Mouse (Mus musculus) liver, adult 2 months (tissue): ENCODE measurements around the gene Bod1l.

Source experiments
- CTCF ChIP-seq: fragments of 200-500 bp; IDR thresholded peaks from 2 replicates; pipeline ENCODE4 v1.5.1; 2011; ENCODE audit warnings: low read depth, low read length, control low read depth
- POLR2A ChIP-seq: fragments of 200-500 bp; IDR thresholded peaks from 2 replicates; pipeline ENCODE4 v1.6.1; 2011; ENCODE audit warnings: low read length, control low read depth; ENCODE audit not compliant: insufficient read depth; ENCODE audit errors: extremely low read depth

DNA sequence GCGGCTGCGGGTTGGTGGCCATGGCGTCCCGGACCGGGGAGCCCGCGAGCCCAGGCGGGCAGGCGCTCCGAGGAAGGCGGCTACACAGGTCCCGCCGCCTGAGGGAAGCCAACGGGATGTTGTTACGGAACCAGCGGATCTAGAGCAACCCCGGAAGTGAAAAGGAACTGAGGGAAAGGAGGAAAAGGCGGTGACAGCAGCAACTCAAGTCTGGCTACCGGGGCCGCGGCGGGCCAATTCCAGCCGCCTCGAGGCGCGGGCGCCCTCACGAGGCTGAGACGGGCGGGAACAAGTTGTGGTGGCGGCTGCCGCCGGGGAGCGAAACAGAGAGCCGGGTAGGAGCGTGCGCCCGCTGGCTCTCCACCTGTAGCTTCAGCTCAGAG, at the start of gene Bod1l:
- peak; percentile 45; the same call in 1 of the 2 replicates for TF ChIP-seq POLR2A
- TF ChIP-seq CTCF = peak; percentile 44
